Mouse (Mus musculus) heart, adult 18-20 months (tissue): Measurements from ENCODE around the gene Gm10945. TPM values are rescaled to one million over a fixed set of nuclear protein-coding genes. Genes with fewer than 3 reads are reported as not detected.

ENCODE experiments used
- DNase-seq, 2 experiments: peaks; one replicate each; pipeline ENCODE4 v3.0.0; 2021 to 2022; ENCODE audit warnings: mixed read lengths in 1 of 2
- long read RNA-seq, 2 experiments: library from polyadenylated mRNA; stranded (forward); transcript quantifications; one replicate each; pipeline ENCODE4 v2.0.0; 2021
- total RNA-seq, 2 experiments: library from RNA; stranded (reverse); gene quantifications; 2 replicates each; pipeline ENCODE4 v1.2.3; 2021

Gene Gm10945
- not detected for total RNA-seq
- long read RNA-seq, experiment 1 = 0 reads
- long read RNA-seq, experiment 2 = 0 reads

GRCm38 (mm10) chr10:6761287-6761811 lies at the start of gene Gm10945:
Gene Gm10945 (minus strand): TSS chr10:6761761.
- DNase-seq = peak; percentile 70

GRCm38 (mm10) chr10:6790226-6790625 lies 28.7 kb upstream of the Gm10945 start:
- no peak for DNase-seq

- DNase-seq = peak in 1 of 2 experiments; percentile 34
Observed at GRCm38 (mm10) chr10:6788517-6789237, 27.1 kb upstream of the Gm10945 start.

GRCm38 (mm10) chr10:6758206-6758605 lies 3.4 kb downstream of the Gm10945 start, which contains the start of gene Oprm1:
Gene Oprm1 (plus strand): TSS chr10:6758506.
- DNase-seq = no peak

GRCm38 (mm10) chr10:6753375-6753774 lies 8.2 kb downstream of the Gm10945 start:
- no peak for DNase-seq

GRCm38 (mm10) chr10:6728469-6728868 lies 33.1 kb downstream of the Gm10945 start:
- no peak for DNase-seq

GRCm38 (mm10) chr10:6723765-6724164 lies 37.8 kb downstream of the Gm10945 start:
- DNase-seq = no peak

GRCm38 (mm10) chr10:6717181-6717948 lies 44.2 kb downstream of the Gm10945 start:
- DNase-seq = no peak

- DNase-seq = no peak
Observed at GRCm38 (mm10) chr10:6705226-6705885, 56.2 kb downstream of the Gm10945 start.

- peak; percentile 29 to 63 for DNase-seq
Observed at GRCm38 (mm10) chr10:6694218-6694850, 67.2 kb downstream of the Gm10945 start.

Other genes starting within 250 kb of the Gm10945 start
- gene Oprm1, start 3.3 kb downstream of the Gm10945 start, total RNA-seq = not detected